Mouse (Mus musculus) liver, embryonic 18 days (tissue): Measurements from ENCODE around the gene Pde6b. TPM values are rescaled to one million over a fixed set of nuclear protein-coding genes. Genes with fewer than 3 reads are reported as not detected.

Source experiments
- polyA plus RNA-seq: library from polyadenylated mRNA; depleted of rRNA; stranded (reverse); fragments of >200 nt; gene quantifications from 2 replicates; pipeline ENCODE4 v1.2.3, GENCODE M21; 2012; rRNA removed

Pde6b gene
- 0.01 TPM in 2 replicates for polyA plus RNA-seq

DNA sequence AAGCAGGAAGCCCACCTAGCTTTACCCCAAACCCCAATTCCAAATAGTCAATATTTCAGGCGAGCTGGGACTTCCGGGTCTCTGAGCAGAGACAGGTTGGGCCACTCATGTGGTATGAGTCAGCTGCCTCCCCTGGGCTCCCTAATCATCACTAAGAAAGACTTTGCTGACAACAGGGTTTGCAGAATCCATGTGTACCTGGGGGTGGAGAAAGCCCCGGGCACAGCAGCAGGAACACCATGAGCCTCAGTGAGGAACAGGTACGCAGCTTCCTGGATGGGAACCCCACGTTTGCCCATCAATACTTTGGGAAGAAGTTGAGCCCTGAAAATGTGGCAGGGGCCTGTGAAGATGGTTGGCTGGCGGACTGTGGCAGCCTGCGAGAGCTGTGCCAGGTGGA lies at the start of gene Pde6b:
Pde6b (plus strand) TSS at position 191 of the 400 bp plus-strand sequence.

DNA sequence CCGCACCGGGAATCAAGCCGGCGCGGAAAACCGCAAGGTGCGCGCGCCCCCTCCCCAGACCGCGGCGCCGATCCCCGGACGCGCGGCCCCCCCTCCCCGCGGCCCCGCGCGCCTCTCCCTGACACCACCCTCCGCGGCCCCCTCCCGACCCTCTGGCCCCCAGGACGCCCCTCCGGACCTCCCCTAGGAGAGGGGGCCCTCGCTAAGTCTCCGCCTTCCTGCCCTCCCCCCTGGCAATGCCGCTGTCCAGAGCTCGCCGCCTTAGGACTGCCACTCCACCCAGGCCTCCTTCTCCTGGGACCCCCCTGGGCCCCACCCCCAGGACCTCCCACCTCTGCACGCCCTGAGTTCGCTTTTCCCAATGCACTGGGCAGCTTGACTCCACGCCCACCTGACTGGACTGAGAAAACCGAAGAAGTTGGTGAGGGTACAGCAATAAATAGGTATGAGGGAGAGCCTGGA lies 20.3 kb upstream of the Pde6b start, which contains the start of gene Gm42517:
Gm42517 (minus strand) TSS at position 52 of the 462 bp plus-strand sequence.

DNA sequence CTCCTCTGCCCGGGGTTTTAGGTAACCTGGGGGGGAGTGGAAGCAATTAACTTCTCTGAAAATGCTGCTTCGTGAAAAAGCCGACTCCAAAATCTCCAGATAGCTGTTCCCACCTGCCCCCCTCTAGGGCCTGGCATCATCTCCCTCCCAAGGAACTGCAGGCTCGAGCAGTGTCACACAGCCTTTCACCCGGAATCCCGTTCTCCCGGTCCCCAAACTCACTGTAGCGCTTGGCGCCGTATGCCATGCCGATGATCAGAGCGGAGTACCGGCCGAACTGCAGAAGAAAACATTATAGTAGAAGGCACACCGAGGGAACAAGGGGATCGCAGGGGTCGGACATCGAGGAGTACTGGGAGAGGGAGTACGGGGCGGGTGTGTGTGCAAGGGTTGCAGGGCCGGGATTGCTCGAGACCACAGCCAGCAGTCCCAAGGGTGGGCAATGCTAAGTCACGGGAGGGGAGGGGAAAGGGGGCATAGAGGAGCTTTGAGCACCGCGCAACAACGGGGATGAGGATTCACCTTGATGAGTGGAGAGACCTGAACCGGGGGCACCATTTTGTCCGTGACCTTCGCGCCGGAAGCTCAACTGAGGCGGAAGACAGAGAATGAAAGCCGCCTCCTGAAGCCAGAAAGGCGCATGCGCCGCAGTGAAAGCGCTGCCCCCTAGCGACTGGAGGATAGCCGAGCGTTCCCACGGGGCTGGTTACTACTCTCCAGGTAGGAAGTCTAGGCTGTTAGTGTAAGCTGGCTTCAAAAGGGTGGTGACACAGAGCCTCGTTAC lies 45.8 kb downstream of the Pde6b start, which contains the start of gene Atp5k:
Atp5k (minus strand) TSS at position 645 of the 784 bp plus-strand sequence.

DNA sequence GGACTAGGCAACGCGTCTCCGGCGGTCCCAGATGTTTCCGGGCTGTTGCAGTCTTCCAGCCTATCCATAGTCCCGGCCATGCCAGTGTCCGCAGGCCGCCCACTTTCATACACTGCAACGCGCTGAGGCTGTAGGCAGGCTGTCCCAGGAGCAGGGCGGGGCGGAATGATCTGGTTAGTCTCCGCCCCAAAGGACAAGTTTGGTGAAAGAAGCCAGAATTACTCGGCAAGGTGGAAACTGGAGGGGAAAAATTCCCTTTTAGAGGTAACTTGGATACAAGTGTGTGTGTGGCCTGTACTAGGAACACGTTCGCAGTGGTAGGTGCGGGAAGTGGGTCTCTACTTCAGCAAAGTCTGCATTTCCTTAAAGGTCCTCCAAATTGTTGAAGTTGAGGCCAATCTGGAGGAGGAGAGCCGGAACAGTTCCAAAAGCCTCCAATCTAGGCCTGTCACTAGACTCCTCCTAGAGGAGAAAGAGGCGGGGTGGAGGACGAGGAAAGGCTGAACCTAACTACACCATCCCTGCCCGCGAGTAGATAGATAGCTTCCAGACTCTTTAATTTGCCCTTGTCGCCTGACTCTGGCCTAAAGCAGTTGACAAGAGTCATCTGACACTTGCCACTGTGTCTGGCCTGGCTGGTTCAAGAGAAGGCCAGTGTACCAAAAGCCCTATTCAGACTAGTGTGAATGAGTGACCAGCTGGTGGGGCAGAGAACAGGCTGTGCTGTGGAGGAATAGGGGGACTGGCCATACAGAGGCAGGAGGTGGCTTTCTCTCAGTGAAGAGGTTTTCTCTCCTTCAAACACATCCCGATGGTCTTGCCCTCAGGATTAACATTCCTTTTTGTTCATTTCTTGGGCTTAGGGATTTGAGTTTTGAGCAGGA lies 60.8 kb downstream of the Pde6b start, which contains the start of gene Mfsd7a:
Mfsd7a (minus strand) TSS at position 107 of the 884 bp plus-strand sequence.

DNA sequence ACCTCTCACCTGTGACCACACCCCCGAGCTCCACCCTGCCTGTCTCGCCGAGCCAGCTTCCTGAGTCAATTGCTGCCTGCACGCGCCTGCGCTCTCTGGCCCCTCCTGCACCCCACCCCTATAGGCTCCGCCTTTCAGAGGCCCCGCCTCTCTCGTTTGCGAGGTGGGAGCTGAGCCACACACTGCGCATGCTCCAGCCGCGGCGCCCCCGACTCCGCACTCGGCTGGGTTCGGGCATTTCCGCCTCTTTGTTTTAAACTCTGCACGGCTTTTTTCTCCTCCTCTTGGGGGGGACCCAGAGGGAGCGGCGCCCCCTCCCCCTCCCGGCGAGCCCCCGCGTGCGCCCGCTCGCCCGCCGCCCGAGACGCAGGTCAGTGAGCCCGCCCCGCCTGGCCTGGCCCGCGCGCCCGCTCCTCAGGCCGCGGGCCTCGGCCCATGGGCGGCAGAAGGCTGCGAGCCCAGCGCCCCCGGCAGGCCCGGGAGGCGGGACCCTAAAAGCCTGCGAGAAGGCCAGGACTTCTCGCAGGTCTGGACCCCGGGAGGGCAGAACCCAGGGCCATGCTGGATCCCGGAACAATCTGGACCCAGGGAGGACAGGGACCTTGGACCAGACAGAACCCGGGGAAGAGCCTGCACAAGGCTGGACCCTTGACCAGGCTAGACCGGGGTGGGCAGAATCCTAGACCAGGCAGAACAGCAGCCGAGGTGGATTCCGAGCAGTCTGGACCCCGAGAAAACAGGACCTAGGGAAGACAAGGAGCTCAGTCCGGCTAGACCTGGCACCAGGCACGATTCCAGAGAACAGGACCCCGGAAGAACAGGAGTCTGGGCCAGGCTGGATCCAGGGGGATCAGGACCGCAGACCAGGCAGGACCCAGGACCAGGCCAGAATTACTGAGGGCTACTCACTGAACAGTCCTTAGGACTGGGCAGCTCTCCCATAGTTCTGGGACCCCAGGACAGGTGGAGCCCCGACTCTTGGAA lies 73.2 kb downstream of the Pde6b start, which contains the start of gene Pcgf3:
Pcgf3 (plus strand) TSS at position 151 of the 984 bp plus-strand sequence.

Other genes with a start within 250 kb of the Pde6b start
- gene Dr1, start 119.5 kb upstream of the Pde6b start, polyA plus RNA-seq, result 13.7 and 13.9 TPM in 2 replicates
- 2.8 TPM in 2 replicates for gene Pigg, start 75.8 kb upstream of the Pde6b start, polyA plus RNA-seq
- 0.32 and 0.35 TPM in 2 replicates for gene Gm42517, start 20.5 kb upstream of the Pde6b start, polyA plus RNA-seq
- 78.4 and 83.0 TPM in 2 replicates for gene Atp5k, start 46.1 kb downstream of the Pde6b start, polyA plus RNA-seq
- 1.6 TPM in 2 replicates for gene Mfsd7a, start 60.5 kb downstream of the Pde6b start, polyA plus RNA-seq
- gene Pcgf3, start 72.8 kb downstream of the Pde6b start, polyA plus RNA-seq, result 4.8 and 5.7 TPM in 2 replicates
- 0.01 TPM in 2 replicates for gene Cplx1, start 161.6 kb downstream of the Pde6b start, polyA plus RNA-seq
- 20.4 and 23.1 TPM in 2 replicates for gene Gak, start 241.4 kb downstream of the Pde6b start, polyA plus RNA-seq
- 7.3 and 7.5 TPM in 2 replicates for gene Tmem175, start 241.4 kb downstream of the Pde6b start, polyA plus RNA-seq